In genomic region chr6:124965088-124965719, GRCm38 (mm10) we compare ENCODE assay signal across 8 mouse cellular contexts. TPM values are rescaled to one million over a fixed set of nuclear protein-coding genes. Genes with fewer than 3 reads are reported as not detected.
DNase-seq lines count a peak whose midpoint lies in the region; ATAC-seq lines count a peak whose summit lies in the region.

Cops7a (minus strand) TSS chr6:124965538.

- no peaks in the 10 kb centered on the region for H3K9me3 ChIP-seq in hindbrain, embryonic 16.5 days (ENCODE audit: control insufficient read depth, low read length)

- peak within 1 kb of the TSS; percentile 96 for H3K4me2 ChIP-seq in hindbrain, embryonic 16.5 days (ENCODE audit: low read length)

- peaks cover 14% of the 10 kb centered on the region for H3K4me1 ChIP-seq in hindbrain, embryonic 16.5 days (ENCODE audit: control insufficient read depth, insufficient read depth, low read depth, low read length)

- H3K36me3 ChIP-seq in hindbrain, embryonic 16.5 days (ENCODE audit: control insufficient read depth, insufficient read depth, low read length), result peaks cover 2% of the 10 kb centered on the region; the same call in 1 of the 2 replicates
- H3K36me3 ChIP-seq in macrophage (ENCODE audit: inconsistent target), result peaks cover 21% of the 10 kb centered on the region

- peak; percentile 97 for ATAC-seq in hindbrain, embryonic 16.5 days

- no peaks in the 10 kb centered on the region for H3K27me3 ChIP-seq in hindbrain, embryonic 16.5 days (replicated peaks; ENCODE audit: control insufficient read depth, insufficient read depth, low read length)

- H3K79me2 ChIP-seq in macrophage (ENCODE audit: inconsistent target), result peaks cover 33% of the 10 kb centered on the region

- peak within 1 kb of the TSS; percentile 92 for H3K27ac ChIP-seq in hindbrain, embryonic 16.5 days (ENCODE audit: low read depth, low read length)
- peak within 1 kb of the TSS; percentile 95 for H3K27ac ChIP-seq in macrophage

- under 1% methylated on average over 57 of the region's 68 CpGs for WGBS in hindbrain, embryonic 16.5 days
- WGBS in macrophage (ENCODE audit: missing documents), result 2% methylated on average over 58 of the region's 68 CpGs

- DNase-seq in T-cell, adult 2 months (ENCODE audit: low spot score), result peak; percentile 96
- DNase-seq in cerebellum, postnatal 36 days, result peak; percentile 94 to 97
- DNase-seq in gastrocnemius, adult 18-20 months (ENCODE audit: low spot score), result peak; percentile 97
- DNase-seq in left cerebral cortex, adult 18-20 months (ENCODE audit: low spot score in 2 of 2), result peak; percentile 97 to 98
- DNase-seq in right cerebral cortex, adult 18-20 months, result peak; percentile 97
- peak; percentile 81 for DNase-seq in urinary bladder, postnatal 10 days (ENCODE audit: low spot score)

- H3K9ac ChIP-seq in hindbrain, embryonic 16.5 days (ENCODE audit: low read depth, low read length), result peak within 1 kb of the TSS; percentile 89

- peak within 1 kb of the TSS; percentile 58 for H3K4me3 ChIP-seq in hindbrain, embryonic 16.5 days (ENCODE audit: low read length)
- peak within 1 kb of the TSS; percentile 85 for H3K4me3 ChIP-seq in macrophage (ENCODE audit: inconsistent target)

RNA-seq across cellular contexts. Expression of gene Cops7a, which starts in this region (rescaled TPM):
- 100 to 1,000 TPM; 109 to 121 TPM for total RNA-seq in gastrocnemius, adult 18-20 months (2021)
- polyA plus RNA-seq in hindbrain, embryonic 16.5 days (2015; fragmentation: Nextera tagmentation; extraction: Ambion mirVana), result 107 TPM in 2 replicates
- total RNA-seq in left cerebral cortex, adult 18-20 months (2021), result 100 to 1,000 TPM; 168 TPM
- total RNA-seq in macrophage (2018; cell fraction: chromatin; rRNA removed), result 100 to 1,000 TPM in 1 of 26 experiments, 10 to 100 TPM in 25; 24.7 to 101 (median 50.8) TPM
- 10 to 100 TPM; 33.2 to 68.8 (median 54.0) TPM for total RNA-seq in macrophage (2018; cell fraction: cytosol; rRNA removed)
- total RNA-seq in macrophage (2018; cell fraction: nucleus; rRNA removed), result 100 to 1,000 TPM in 2 of 26 experiments, 10 to 100 TPM in 24; 30.0 to 119 (median 56.0) TPM
- polyA plus RNA-seq in macrophage (2018), result 42.8 to 68.7 TPM (median 51.4 TPM) in 3 replicates

Comparison
In these comparisons a context has a peak if more than half of its experiments do, and no peak if none do; other contexts are left out.
1. Peak in every context shown above with its lines: DNase-seq, ATAC-seq, H3K4me3 ChIP-seq and H3K27ac ChIP-seq.